Mouse (Mus musculus): Measurements from ENCODE around the gene Vmn2r111. TPM values are rescaled to one million over a fixed set of nuclear protein-coding genes. Genes with fewer than 3 reads are reported as not detected.
"Not testable (repeated sequence)": the region's sequence is repeated elsewhere in the genome, so short reads cannot be mapped to it uniquely, and the experiment has no call there.

Gene Vmn2r111
- not detected for polyA plus RNA-seq (2012; fragmentation: generic; extraction: Trizol)

- not testable (repeated sequence) for H3K27me3 ChIP-seq (ENCODE audit: control insufficient read depth, insufficient read depth, insufficient read length); H3K36me3 ChIP-seq (ENCODE audit: control insufficient read depth, insufficient read depth); H3K4me3 ChIP-seq; H3ac ChIP-seq (ENCODE audit: control insufficient read depth, insufficient read length); H3K4me2 ChIP-seq (ENCODE audit: low read depth); H3K79me2 ChIP-seq (ENCODE audit: control insufficient read depth, insufficient read depth)
Measured at GRCm38 (mm10) chr17:22573382-22573781, at the start of gene Vmn2r111. Vmn2r111 (minus strand) TSS chr17:22573482.

- not testable (repeated sequence) for H3K4me3 ChIP-seq; H3ac ChIP-seq (ENCODE audit: control insufficient read depth, insufficient read length); H3K27me3 ChIP-seq (ENCODE audit: control insufficient read depth, insufficient read depth, insufficient read length); H3K79me2 ChIP-seq (ENCODE audit: control insufficient read depth, insufficient read depth); H3K4me2 ChIP-seq (ENCODE audit: low read depth); H3K36me3 ChIP-seq (ENCODE audit: control insufficient read depth, insufficient read depth)
Measured at GRCm38 (mm10) chr17:22600651-22601050, 27.4 kb upstream of the Vmn2r111 start, which contains the start of gene Vmn2r112. Vmn2r112 (plus strand) TSS chr17:22600951.

DNA sequence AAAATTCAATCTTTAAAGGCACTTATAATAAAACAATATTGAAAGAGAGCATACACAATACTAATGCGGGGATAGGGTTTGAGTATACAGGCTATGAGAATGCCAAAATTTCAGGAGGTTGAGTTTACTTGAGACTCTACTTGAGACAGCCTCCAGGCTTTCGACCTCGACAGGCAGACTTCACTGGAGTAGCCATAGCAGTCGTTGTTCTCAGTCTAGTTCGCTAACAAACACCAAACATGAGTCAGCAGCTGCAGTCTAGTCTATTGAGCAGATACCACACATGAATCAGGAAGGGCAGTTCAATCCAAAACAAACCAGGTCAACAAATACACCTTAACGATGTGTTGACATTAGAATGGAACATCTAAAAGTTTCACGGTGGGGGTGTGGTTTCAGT, 52.8 kb downstream of the Vmn2r111 start:
- H3K27me3 ChIP-seq (ENCODE audit: control insufficient read depth, insufficient read depth, insufficient read length); H3K4me3 ChIP-seq; H3K4me2 ChIP-seq (ENCODE audit: low read depth); H3K79me2 ChIP-seq (ENCODE audit: control insufficient read depth, insufficient read depth); H3ac ChIP-seq (ENCODE audit: control insufficient read depth, insufficient read length); H3K36me3 ChIP-seq (ENCODE audit: control insufficient read depth, insufficient read depth): not testable (repeated sequence)

- not testable (repeated sequence) for H3K36me3 ChIP-seq (ENCODE audit: control insufficient read depth, insufficient read depth); H3K4me3 ChIP-seq; H3K27me3 ChIP-seq (ENCODE audit: control insufficient read depth, insufficient read depth, insufficient read length); H3K4me2 ChIP-seq (ENCODE audit: low read depth); H3K79me2 ChIP-seq (ENCODE audit: control insufficient read depth, insufficient read depth); H3ac ChIP-seq (ENCODE audit: control insufficient read depth, insufficient read length)
Measured at GRCm38 (mm10) chr17:22520037-22520436, 53.2 kb downstream of the Vmn2r111 start.

GRCm38 (mm10) chr17:22497120-22497519, 76.2 kb downstream of the Vmn2r111 start:
- Histone ChIP-seq H3K36me3 (ENCODE audit: control insufficient read depth, insufficient read depth) (no peaks in the 10 kb centered on the region), H3ac (ENCODE audit: control insufficient read depth, insufficient read length) (no peak overlapping the region)

More at GRCm38 (mm10) chr17:22497120-22497519, 76.2 kb downstream of the Vmn2r111 start:
- Histone ChIP-seq H3K27me3 (ENCODE audit: control insufficient read depth, insufficient read depth, insufficient read length) (no peaks in the 10 kb centered on the region), H3K4me3 (no peak overlapping the region), H3K79me2 (ENCODE audit: control insufficient read depth, insufficient read depth) (no peaks in the 10 kb centered on the region), H3K4me2 (ENCODE audit: low read depth) (no peak overlapping the region)
- TF ChIP-seq MAX (IDR thresholded peaks at IDR 0.05; ENCODE audit: low read depth) (no peak), SRF (IDR thresholded peaks at IDR 0.05; ENCODE audit: control insufficient read depth, insufficient read length, low read depth) (no peak), E2F4 (IDR thresholded peaks at IDR 0.05; ENCODE audit: insufficient read depth) (no peak), MYOG (IDR thresholded peaks at IDR 0.05; ENCODE audit: control insufficient read depth in 1 of 3, insufficient read depth in 1 of 3, insufficient read length in 2 of 3, low read depth in 2 of 3) (no peak), USF1 (IDR thresholded peaks at IDR 0.05; ENCODE audit: low read depth) (no peak), TCF12 (IDR thresholded peaks at IDR 0.05; ENCODE audit: insufficient read depth, poor library complexity, severe bottlenecking) (no peak), CEBPB (IDR thresholded peaks at IDR 0.05; ENCODE audit: insufficient read depth, poor library complexity, severe bottlenecking) (no peak), POLR2AphosphoS2 (IDR thresholded peaks at IDR 0.05; ENCODE audit: insufficient read length, low read depth) (no peak), TCF3 (IDR thresholded peaks at IDR 0.05; ENCODE audit: insufficient read length, low read depth) (no peak), POLR2A (IDR thresholded peaks at IDR 0.05; ENCODE audit: insufficient read length, low read depth) (no peak), MYOD1 (IDR thresholded peaks at IDR 0.05; ENCODE audit: control insufficient read depth in 1 of 3, insufficient read length in 2 of 3, low read depth in 2 of 3) (no peak), REST (IDR thresholded peaks at IDR 0.05; ENCODE audit: insufficient read depth, insufficient read length) (no peak)

Other genes starting within 250 kb of the Vmn2r111 start
- gene Zfp944, start 212.1 kb downstream of the Vmn2r111 start, polyA plus RNA-seq (2012; fragmentation: generic; extraction: Trizol), result 1.7 TPM
- gene Zfp758, start 212.0 kb downstream of the Vmn2r111 start, polyA plus RNA-seq (2012; fragmentation: generic; extraction: Trizol), result 1.4 TPM
- 1.1 TPM for gene Zfp946, start 149.3 kb downstream of the Vmn2r111 start, polyA plus RNA-seq (2012; fragmentation: generic; extraction: Trizol)
- not detected for gene Vmn2r112, start 27.5 kb upstream of the Vmn2r111 start, polyA plus RNA-seq (2012; fragmentation: generic; extraction: Trizol)